Mouse (Mus musculus): ENCODE results near the gene Tmem87b. TPM values are rescaled to one million over a fixed set of nuclear protein-coding genes. Genes with fewer than 3 reads are reported as not detected.

Tmem87b gene
- total RNA-seq (2014; rRNA removed) (28.9 and 40.7 TPM in 2 replicates), polyA plus RNA-seq (2015; fragmentation: Nextera tagmentation; extraction: Ambion mirVana) (22.4 and 34.3 TPM in 2 replicates)

GRCm38 (mm10) chr2:128817786-128818681, at the start of gene Tmem87b:
Gene Tmem87b (plus strand): TSS chr2:128818118.
- ATAC-seq (peak; percentile 94), DNase-seq (peak; percentile 98)
- Histone ChIP-seq H3K4me2 (ENCODE audit: low read depth) (peak within 1 kb of the TSS; percentile 76), H3K27ac (ENCODE audit: low read depth, low read length) (peak within 1 kb of the TSS; percentile 88), H3K4me1 (ENCODE audit: insufficient read depth) (no peaks in the 10 kb centered on the region), H3K27me3 (ENCODE audit: insufficient read depth, low read length) (no peaks in the 10 kb centered on the region), H3K4me3 (ENCODE audit: low read depth, low read length) (peak within 1 kb of the TSS; percentile 67), H3K36me3 (ENCODE audit: insufficient read depth) (no peaks in the 10 kb centered on the region), H3K9ac (peak within 1 kb of the TSS; percentile 76), H3K9me3 (ENCODE audit: low read length) (no peaks in the 10 kb centered on the region)
- TF ChIP-seq CTCF (IDR thresholded peaks at IDR 0.05; ENCODE audit: low read depth) = no peak
- 2% methylated on average over 59 of the region's 59 CpGs for WGBS

GRCm38 (mm10) chr2:128768545-128769247, 49.2 kb upstream of the Tmem87b start:
- no peak overlapping the region for H3K27ac ChIP-seq (ENCODE audit: low read depth, low read length)
- no peaks in the 10 kb centered on the region for H3K4me1 ChIP-seq (ENCODE audit: insufficient read depth)
- ATAC-seq (no peak), DNase-seq (no peak)
- TF ChIP-seq CTCF (IDR thresholded peaks at IDR 0.05; ENCODE audit: low read depth) = no peak
- WGBS = 81% methylated on average over 4 of the region's 4 CpGs
- no peak overlapping the region for H3K4me2 ChIP-seq (ENCODE audit: low read depth)
- no peak overlapping the region for H3K9ac ChIP-seq
- no peak overlapping the region for H3K4me3 ChIP-seq (ENCODE audit: low read depth, low read length)
- H3K36me3 ChIP-seq (ENCODE audit: insufficient read depth) = no peaks in the 10 kb centered on the region
- no peaks in the 10 kb centered on the region for H3K9me3 ChIP-seq (ENCODE audit: low read length)
- no peaks in the 10 kb centered on the region for H3K27me3 ChIP-seq (ENCODE audit: insufficient read depth, low read length)

GRCm38 (mm10) chr2:128770557-128770956, 47.4 kb upstream of the Tmem87b start:
- no peak for ATAC-seq
- WGBS = 93% methylated on average over 6 of the region's 6 CpGs

DNA sequence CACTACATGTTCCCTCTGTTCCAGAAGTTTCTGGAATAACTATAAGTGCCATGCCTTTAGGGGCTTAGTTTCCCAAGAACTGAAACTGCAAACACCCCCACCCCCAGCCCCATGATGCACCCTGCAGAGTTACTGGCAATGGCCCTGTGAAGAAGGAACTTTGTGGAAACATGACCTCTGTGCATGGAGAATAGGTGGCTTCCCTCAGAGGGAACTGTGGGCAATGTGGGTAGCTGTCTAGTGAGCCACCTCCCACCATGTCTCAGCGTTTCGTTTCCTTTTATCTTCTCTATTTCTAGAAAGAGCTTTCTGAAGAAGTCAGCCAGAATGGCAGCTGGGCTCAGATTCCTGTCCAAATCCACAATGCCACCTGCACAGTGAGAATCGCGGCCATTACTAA, 46.9 kb upstream of the Tmem87b start:
- Histone ChIP-seq H3K27ac (ENCODE audit: low read depth, low read length) (no peak overlapping the region), H3K4me2 (ENCODE audit: low read depth) (no peak overlapping the region), H3K9ac (no peak overlapping the region), H3K9me3 (ENCODE audit: low read length) (no peaks in the 10 kb centered on the region), H3K4me3 (ENCODE audit: low read depth, low read length) (no peak overlapping the region), H3K36me3 (ENCODE audit: insufficient read depth) (no peaks in the 10 kb centered on the region), H3K4me1 (ENCODE audit: insufficient read depth) (no peaks in the 10 kb centered on the region), H3K27me3 (ENCODE audit: insufficient read depth, low read length) (no peaks in the 10 kb centered on the region)
- 69% methylated on average over 4 of the region's 4 CpGs for WGBS
- TF ChIP-seq CTCF (IDR thresholded peaks at IDR 0.05; ENCODE audit: low read depth) = no peak
- ATAC-seq = no peak
- no peak for DNase-seq

More at GRCm38 (mm10) chr2:128770557-128770956, 47.4 kb upstream of the Tmem87b start:
- no peak overlapping the region for H3K9ac ChIP-seq
- no peaks in the 10 kb centered on the region for H3K4me1 ChIP-seq (ENCODE audit: insufficient read depth)
- no peaks in the 10 kb centered on the region for H3K36me3 ChIP-seq (ENCODE audit: insufficient read depth)
- no peak overlapping the region for H3K27ac ChIP-seq (ENCODE audit: low read depth, low read length)
- no peak overlapping the region for H3K4me2 ChIP-seq (ENCODE audit: low read depth)
- H3K27me3 ChIP-seq (ENCODE audit: insufficient read depth, low read length) = no peaks in the 10 kb centered on the region
- DNase-seq = no peak
- no peak for TF ChIP-seq CTCF (IDR thresholded peaks at IDR 0.05; ENCODE audit: low read depth)
- no peaks in the 10 kb centered on the region for H3K9me3 ChIP-seq (ENCODE audit: low read length)
- H3K4me3 ChIP-seq (ENCODE audit: low read depth, low read length) = no peak overlapping the region

GRCm38 (mm10) chr2:128771750-128772338, 46.1 kb upstream of the Tmem87b start:
- Histone ChIP-seq H3K27me3 (ENCODE audit: insufficient read depth, low read length) (no peaks in the 10 kb centered on the region), H3K4me2 (ENCODE audit: low read depth) (no peak overlapping the region), H3K4me1 (ENCODE audit: insufficient read depth) (no peaks in the 10 kb centered on the region), H3K4me3 (ENCODE audit: low read depth, low read length) (no peak overlapping the region), H3K9ac (no peak overlapping the region), H3K36me3 (ENCODE audit: insufficient read depth) (no peaks in the 10 kb centered on the region), H3K27ac (ENCODE audit: low read depth, low read length) (no peak overlapping the region), H3K9me3 (ENCODE audit: low read length) (no peaks in the 10 kb centered on the region)
- 75% methylated on average over 7 of the region's 7 CpGs for WGBS
- TF ChIP-seq CTCF (IDR thresholded peaks at IDR 0.05; ENCODE audit: low read depth) = no peak
- ATAC-seq (no peak), DNase-seq (no peak)

DNA sequence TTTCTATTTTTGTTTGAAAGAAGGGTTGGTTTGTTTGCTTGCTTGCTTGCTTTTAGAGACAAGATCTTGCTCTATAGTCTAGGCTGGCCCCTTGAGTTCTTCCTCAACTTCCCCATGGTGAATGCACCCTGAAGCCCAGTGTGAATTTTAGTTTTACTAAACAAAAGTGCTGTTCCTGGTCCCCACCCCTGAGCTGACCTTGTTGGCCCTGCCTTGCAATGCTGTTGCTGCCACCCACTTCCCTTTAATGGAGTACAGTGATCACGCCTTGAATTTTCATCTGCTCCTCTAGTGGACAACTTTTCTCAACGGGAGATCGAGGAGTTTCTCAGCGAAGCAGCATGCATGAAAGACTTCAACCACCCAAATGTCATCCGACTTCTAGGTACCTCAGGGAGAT, 35.7 kb upstream of the Tmem87b start:
- H3K36me3 ChIP-seq (ENCODE audit: insufficient read depth) = no peaks in the 10 kb centered on the region
- no peak for TF ChIP-seq CTCF (IDR thresholded peaks at IDR 0.05; ENCODE audit: low read depth)
- no peaks in the 10 kb centered on the region for H3K27me3 ChIP-seq (ENCODE audit: insufficient read depth, low read length)
- H3K4me3 ChIP-seq (ENCODE audit: low read depth, low read length) = no peak overlapping the region
- DNase-seq (no peak), ATAC-seq (no peak)
- no peak overlapping the region for H3K9ac ChIP-seq
- no peaks in the 10 kb centered on the region for H3K9me3 ChIP-seq (ENCODE audit: low read length)
- no peaks in the 10 kb centered on the region for H3K4me1 ChIP-seq (ENCODE audit: insufficient read depth)
- 92% methylated on average over 5 of the region's 5 CpGs for WGBS
- H3K4me2 ChIP-seq (ENCODE audit: low read depth) = no peak overlapping the region
- no peak overlapping the region for H3K27ac ChIP-seq (ENCODE audit: low read depth, low read length)
